Mouse (Mus musculus) right cerebral cortex, postnatal 4 days (tissue): ENCODE measurements around the gene Ankrd11.
A peak's percentile ranks its signal among the peaks of the same experiment; 100 is the strongest.
"Not testable (repeated sequence)": the region's sequence is repeated elsewhere in the genome, so short reads cannot be mapped to it uniquely, and the experiment has no call there.

Experiments
- DNase-seq: peaks from one replicate; pipeline ENCODE4 v3.0.0-alpha.2; 2022

Ankrd11 gene

DNA sequence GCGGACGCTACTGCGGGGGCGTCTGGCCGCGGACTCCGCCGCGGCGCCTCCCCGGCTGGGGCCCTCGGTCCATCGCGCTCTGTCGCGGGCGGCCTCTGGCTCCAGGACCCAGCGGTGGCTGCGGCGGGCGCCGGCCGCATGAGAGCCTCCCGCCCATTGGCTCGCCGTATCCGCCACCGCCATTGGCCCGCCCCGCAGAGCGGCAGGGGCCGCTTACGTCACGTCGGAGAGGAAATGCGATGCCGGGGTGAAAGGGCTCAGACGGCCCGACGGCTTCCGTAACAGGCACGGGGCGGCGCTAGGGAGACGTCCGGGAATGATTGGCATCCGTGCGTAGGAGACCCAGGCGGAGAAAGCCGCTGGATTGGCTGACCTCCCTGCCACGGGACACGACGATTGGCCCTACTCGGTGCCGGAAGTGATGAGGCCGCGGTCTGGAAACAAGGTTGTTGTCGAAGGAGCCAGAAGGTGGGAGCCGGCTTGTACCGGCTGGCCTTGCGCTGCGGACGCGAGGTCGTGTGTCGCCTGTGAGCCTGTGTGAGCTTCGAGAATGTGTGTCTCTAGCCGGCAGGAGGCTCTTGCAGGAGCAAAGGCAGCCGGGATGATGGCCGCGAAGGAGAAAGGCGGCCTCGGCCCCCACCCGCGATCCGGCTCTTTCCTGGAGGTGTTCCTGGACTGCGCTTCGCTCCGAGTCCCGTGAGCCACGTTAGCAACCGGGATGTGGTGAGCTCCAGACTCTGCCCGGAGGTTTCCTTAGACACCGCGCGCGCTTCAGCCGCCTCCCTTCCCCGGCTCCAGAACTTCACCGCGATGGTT lies at the start of gene Ankrd11:
TSS of gene Ankrd11 (minus strand) at position 120 of the 816 bp plus-strand sequence.
- DNase-seq: peak; percentile 98

DNA sequence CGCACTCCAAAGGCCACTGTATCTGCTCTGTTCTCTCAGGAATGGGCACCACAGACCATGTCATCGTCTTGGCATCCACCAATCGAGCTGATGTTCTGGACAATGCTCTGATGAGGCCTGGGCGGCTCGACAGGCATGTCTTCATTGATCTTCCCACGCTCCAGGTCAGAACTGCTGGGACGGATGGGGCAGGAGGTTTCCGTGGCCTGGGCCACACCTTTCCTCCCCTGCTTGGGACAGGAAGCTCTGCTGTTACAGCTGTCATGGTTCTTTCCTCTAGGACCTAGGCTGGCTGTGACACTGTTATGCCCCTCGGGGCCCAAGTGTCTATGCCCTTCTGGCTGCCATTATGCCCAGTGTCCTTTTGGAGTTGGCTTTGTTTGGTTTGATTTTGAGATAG lies 45.2 kb upstream of the Ankrd11 start:
- no peak for DNase-seq

DNA sequence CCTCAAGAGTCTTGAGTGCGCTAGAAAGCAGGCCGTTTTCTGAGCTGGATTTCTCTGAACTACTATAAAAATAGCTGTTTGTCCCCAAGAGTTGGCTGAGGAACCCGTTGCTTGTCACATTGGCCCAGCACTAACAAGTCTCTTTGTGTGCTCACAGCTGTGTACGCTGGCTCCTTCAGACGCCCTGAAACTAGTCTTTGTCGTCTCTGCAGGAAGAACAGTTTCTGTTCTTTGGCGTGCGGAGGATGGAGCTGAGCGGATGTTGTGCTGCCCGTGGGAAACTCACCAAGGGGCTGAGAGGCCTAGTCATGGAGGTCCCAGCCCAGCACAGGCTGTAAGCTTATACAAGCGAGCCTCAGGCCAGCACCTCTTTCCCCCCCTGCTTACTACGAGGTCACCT lies 41.5 kb upstream of the Ankrd11 start:
- no peak for DNase-seq

GRCm38 (mm10) chr8:123082993-123083392 lies 40.9 kb upstream of the Ankrd11 start:
- no peak for DNase-seq

GRCm38 (mm10) chr8:123077213-123077612 lies 35.1 kb upstream of the Ankrd11 start:
- DNase-seq: no peak

DNA sequence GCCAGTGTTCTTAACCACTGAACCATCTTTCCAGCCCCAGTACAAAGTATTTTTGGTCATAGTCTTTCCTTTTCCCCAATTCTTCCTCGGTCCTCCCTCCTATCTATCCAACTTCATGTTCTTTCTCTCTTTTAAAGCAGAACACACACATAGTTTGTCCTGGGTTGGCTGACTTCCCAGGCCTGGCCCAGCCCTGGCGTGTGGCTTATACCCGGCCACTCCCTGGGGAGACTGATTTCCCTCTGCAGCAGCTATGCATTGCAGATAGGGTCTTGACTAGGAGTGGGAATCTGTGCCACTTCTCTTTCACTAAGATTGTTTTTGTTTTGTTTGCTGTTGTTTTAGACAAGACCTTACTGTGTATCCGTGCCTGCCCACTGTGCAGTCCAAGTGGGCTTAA lies 29.1 kb upstream of the Ankrd11 start:
- DNase-seq: no peak

- no peak for DNase-seq
Measured at GRCm38 (mm10) chr8:123066101-123066683, 24.1 kb upstream of the Ankrd11 start.

- DNase-seq: peak; percentile 95
Measured at GRCm38 (mm10) chr8:123065214-123066100, 23.4 kb upstream of the Ankrd11 start.

- DNase-seq: no peak
Measured at GRCm38 (mm10) chr8:123064809-123065213, 22.7 kb upstream of the Ankrd11 start.

GRCm38 (mm10) chr8:123064072-123064471 lies 22.0 kb upstream of the Ankrd11 start:
- no peak for DNase-seq

DNA sequence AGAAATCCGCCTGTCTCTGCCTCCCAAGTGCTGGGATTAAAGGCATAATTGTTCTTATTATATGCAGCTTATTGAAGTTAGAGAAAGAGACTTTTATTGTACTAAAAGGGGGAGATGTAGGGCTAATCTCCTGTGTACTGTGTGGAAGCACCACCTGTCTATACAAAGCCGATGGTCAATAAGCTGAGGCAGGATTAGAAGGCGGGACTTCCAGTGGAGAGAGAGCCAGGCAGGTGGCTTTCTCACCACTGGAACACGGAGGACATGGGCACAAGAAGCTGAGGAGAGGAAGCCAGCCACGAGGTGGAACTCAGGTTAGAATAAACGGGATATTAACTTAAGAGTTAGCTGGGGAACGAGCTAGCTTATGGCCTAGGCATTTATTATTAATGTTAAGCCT lies 20.6 kb upstream of the Ankrd11 start, which contains the start of gene Spg7:
TSS of gene Spg7 (plus strand) at position 222 of the 400 bp plus-strand sequence.
- DNase-seq: no peak

- DNase-seq: no peak
Measured at GRCm38 (mm10) chr8:123051458-123051857, 9.4 kb upstream of the Ankrd11 start.

DNA sequence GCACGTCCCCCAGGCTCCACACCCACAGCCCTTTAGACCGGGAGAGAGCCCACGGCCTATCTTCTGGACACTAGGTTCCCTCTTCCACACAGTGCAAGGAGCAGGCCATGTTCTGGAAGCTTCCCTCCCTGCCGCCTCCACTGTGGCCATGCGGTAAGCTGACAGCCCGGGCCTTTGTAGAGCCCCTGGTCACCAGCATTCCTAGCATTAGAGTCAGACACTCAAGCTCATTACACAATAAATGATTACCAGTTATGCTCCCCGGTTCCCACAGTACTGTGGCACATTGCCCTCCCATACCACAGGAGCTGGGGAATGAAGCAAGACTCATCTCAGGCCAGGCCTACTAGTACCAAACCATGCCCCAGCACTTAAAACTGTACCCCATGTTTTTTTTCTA lies 6.3 kb upstream of the Ankrd11 start:
- DNase-seq: no peak

DNA sequence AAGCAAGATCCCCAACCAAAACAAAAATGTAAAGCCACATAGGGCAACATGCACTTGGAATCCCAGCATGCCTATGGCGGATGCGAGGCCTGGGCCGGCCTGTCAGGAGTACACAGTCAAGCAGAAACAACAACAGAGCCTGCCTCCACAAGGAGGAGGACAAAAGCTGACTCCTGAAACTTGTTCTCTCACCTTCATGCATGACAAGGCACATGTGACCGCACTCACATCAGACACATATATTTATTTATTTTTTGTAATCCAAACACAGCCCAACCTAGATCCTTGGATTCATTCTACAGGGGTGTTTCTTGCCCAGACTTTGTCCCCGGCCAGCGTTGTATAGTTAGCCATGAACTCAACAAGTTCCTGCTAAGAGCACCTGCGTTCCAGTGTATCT lies 5.8 kb upstream of the Ankrd11 start:
- DNase-seq: no peak

- no peak for DNase-seq
Measured at GRCm38 (mm10) chr8:123046706-123047105, 4.6 kb upstream of the Ankrd11 start.

- DNase-seq: not testable (repeated sequence)
Measured at GRCm38 (mm10) chr8:123044743-123045425, 2.8 kb upstream of the Ankrd11 start.

DNA sequence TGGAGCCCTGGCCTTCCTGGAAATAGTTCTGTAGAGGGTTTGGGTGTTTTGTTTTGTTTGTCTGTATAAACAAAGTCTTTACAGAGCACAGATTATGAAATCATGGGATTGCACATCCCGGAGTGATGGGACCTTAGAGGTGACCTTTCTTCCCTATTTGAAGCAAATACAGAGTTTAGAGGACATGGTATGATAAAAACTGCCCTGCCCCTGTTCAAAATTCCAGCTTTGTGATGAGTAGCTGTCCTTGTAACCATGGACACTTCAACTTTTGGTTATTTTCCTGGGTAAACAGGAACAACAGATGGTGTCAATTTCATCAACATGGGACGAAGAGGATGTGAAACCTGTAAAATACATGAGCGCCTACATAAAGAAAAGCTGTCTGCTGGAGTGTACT lies 1.9 kb upstream of the Ankrd11 start:
- no peak for DNase-seq

DNA sequence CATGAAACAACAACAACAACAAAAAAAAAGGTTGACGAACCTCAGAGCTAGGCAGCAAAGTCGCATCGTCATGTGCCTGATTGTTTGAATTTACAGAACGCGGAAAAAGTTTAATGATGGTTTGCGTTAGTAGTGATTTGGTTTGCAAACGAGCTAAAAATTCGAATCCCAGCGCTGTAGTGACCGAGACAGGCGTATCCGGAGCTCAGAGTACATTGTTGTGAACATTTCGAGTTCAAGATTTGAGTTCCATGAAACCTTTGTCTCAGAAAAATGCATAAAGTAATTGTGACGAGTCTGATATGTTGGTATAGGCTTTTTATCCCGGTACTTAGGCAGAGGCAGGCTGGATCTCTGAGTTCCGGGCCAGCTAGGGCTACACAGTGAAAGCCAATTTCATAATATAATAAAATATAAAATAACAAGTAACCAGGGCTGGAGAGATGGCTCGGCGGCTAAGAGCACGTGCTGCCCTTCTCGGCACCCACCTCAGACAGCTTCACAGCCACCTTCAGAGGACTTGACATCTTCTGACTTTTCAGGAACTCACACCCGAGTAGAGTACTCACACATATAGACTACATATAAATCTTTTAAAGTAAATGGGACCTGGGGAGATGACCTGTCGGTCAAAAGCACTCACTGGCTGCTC lies 1.0 kb upstream of the Ankrd11 start:
- no peak for DNase-seq

GRCm38 (mm10) chr8:123041774-123042105 lies 337 bp downstream of the Ankrd11 start:
- no peak for DNase-seq

DNA sequence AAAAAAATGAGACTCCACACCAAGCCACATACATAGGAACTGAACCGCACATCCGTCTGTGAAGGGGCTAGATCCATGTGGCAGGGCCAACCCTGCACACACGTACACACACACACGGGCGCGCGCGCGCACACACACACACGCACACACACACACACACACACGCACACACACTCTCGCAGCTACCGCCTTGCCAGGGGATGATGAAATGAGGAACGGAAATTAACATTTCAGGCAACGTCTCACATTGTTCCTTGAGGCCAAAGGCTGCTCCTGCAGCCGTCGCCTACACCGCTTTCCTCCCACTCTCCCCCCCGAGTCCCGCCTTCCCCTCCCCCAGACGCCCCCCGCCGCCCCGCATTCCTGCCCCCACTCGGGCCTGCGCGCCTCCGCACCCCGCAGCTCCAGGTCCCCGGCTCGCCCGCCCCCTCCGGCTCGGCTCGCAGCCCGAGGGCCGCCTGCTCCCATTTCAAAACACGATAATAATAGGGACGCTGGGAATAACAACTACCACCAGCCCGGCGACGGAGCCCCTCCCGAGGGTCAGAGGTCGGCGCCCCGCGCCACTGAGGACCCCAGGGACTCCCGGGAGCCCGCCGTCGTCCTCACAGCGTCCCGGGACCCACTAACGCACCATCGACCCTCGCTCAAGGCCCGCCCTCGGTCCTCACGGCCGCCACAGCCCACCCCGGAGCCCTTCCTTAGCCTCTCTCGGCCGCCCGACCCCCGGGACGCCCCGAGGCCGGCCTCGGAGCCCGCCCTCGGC lies 886 bp downstream of the Ankrd11 start:
- DNase-seq: peak; percentile 51

GRCm38 (mm10) chr8:123040110-123040650 lies 1.9 kb downstream of the Ankrd11 start:
- DNase-seq: no peak
